Mouse (Mus musculus) heart, embryonic 14.5 days (tissue): Measurements from ENCODE around the gene Gm21954. TPM values are rescaled to one million over a fixed set of nuclear protein-coding genes. Genes with fewer than 3 reads are reported as not detected.

Experiments used
- ATAC-seq: fragments of 200-750 bp; cut with Nextera tagmentation; 2 replicates; pipeline ENCODE4 v1.8.0; 2017; ENCODE audit warnings: low read depth, moderate TSS enrichment; ENCODE audit not compliant: insufficient number of reproducible peaks, insufficient read depth, low FRiP score
- H3K27ac ChIP-seq, 2 experiments: fragments of 200-500 bp in 1 of 2; fragments of 300-500 bp in 1 of 2; sonication (generic) in 1 of 2; replicated peaks in 1 of 2; 2 replicates each; pipeline ENCODE4 v1.5.1; 2012 to 2014; ENCODE audit warnings: low read depth in 2 of 2, low read length in 2 of 2, control low read depth in 1 of 2, mild to moderate bottlenecking in 1 of 2, mixed read lengths in 1 of 2; ENCODE audit not compliant: control insufficient read depth in 1 of 2, insufficient read depth in 1 of 2
- H3K27me3 ChIP-seq: fragments of 300-500 bp; sonication (generic); 2 replicates; pipeline ENCODE4 v1.6.1; 2014; ENCODE audit warnings: mild to moderate bottlenecking, low read length, control low read depth; ENCODE audit not compliant: control insufficient read depth, insufficient read depth
- H3K36me3 ChIP-seq: fragments of 300-500 bp; sonication (generic); 2 replicates; pipeline ENCODE4 v1.6.1; 2014; ENCODE audit warnings: mild to moderate bottlenecking, control low read depth, low read length, mixed read lengths; ENCODE audit not compliant: control insufficient read depth, insufficient read depth
- H3K4me1 ChIP-seq, 2 experiments: fragments of 200-500 bp in 1 of 2; fragments of 300-500 bp in 1 of 2; sonication (generic) in 1 of 2; 2 replicates each; pipeline ENCODE4 v1.6.1; 2012 to 2014; ENCODE audit warnings: low read length in 2 of 2, control low read depth in 1 of 2, mixed read lengths in 1 of 2; ENCODE audit not compliant: control insufficient read depth in 2 of 2, insufficient read depth in 2 of 2
- H3K4me2 ChIP-seq: fragments of 300-500 bp; sonication (generic); 2 replicates; pipeline ENCODE4 v1.6.1; 2014; ENCODE audit warnings: mild to moderate bottlenecking, low read length
- H3K4me3 ChIP-seq, 2 experiments: fragments of 200-500 bp in 1 of 2; fragments of 300-500 bp in 1 of 2; sonication (generic) in 1 of 2; 2 replicates each; pipeline ENCODE4 v1.5.1; 2012 to 2014; ENCODE audit warnings: low read length in 2 of 2, mild to moderate bottlenecking in 2 of 2, control low read depth in 1 of 2, low read depth in 1 of 2, moderate library complexity in 1 of 2; ENCODE audit not compliant: control insufficient read depth in 1 of 2, insufficient read depth in 1 of 2
- H3K9ac ChIP-seq: fragments of 300-500 bp; sonication (generic); 2 replicates; pipeline ENCODE4 v1.6.1; 2014; ENCODE audit warnings: mild to moderate bottlenecking, low read length
- H3K9me3 ChIP-seq: fragments of 300-500 bp; sonication (generic); 2 replicates; pipeline ENCODE4 v1.6.1; 2016; ENCODE audit warnings: low read length, control low read depth; ENCODE audit not compliant: control insufficient read depth
- WGBS: fragments of 180-500 bp; shearing (Covaris S2); extraction: QIAGEN DNeasy Blood & Tissue Kit; methylation state at CpG from one replicate; pipeline ENCODE4 v1.1.7; 2014; 5-methylcytosine and 5-hydroxymethylcytosine counted together
- polyA plus RNA-seq: library from polyadenylated mRNA; unstranded; fragments of >200 nt; fragmentation: Nextera tagmentation; extraction: Ambion mirVana; gene quantifications from 2 replicates; pipeline ENCODE4 v1.2.1, GENCODE M21; 2014

Gene Gm21954
- polyA plus RNA-seq, 1 experiment from 2014 or later = not detected

- Histone ChIP-seq H3K9ac (no peak overlapping the region), H3K9me3 (no peaks in the 10 kb centered on the region), H3K27ac (no peak overlapping the region), H3K36me3 (no peaks in the 10 kb centered on the region), H3K4me1 (no peaks in the 10 kb centered on the region; a peak in 1 of 4 replicates), H3K4me3 (no peak overlapping the region), H3K4me2 (no peak overlapping the region), H3K27me3 (no peaks in the 10 kb centered on the region)
- WGBS = 45% methylated on average over 1 of the region's 1 CpGs
- ATAC-seq = no peak
These were observed 9.1 kb upstream of the Gm21954 start for GRCm38 (mm10) chr3:55481140-55481539.

GRCm38 (mm10) chr3:55479306-55479705, 7.3 kb upstream of the Gm21954 start:
- no peak overlapping the region for H3K9ac ChIP-seq
- H3K4me3 ChIP-seq = no peak overlapping the region
- no peak overlapping the region for H3K27ac ChIP-seq
- no peaks in the 10 kb centered on the region for H3K36me3 ChIP-seq
- no peaks in the 10 kb centered on the region for H3K27me3 ChIP-seq
- no peaks in the 10 kb centered on the region; a peak in 1 of 4 replicates for H3K4me1 ChIP-seq
- no peaks in the 10 kb centered on the region for H3K9me3 ChIP-seq
- H3K4me2 ChIP-seq = no peak overlapping the region
- ATAC-seq = no peak
- WGBS = 84% methylated on average over 4 of the region's 4 CpGs

DNA sequence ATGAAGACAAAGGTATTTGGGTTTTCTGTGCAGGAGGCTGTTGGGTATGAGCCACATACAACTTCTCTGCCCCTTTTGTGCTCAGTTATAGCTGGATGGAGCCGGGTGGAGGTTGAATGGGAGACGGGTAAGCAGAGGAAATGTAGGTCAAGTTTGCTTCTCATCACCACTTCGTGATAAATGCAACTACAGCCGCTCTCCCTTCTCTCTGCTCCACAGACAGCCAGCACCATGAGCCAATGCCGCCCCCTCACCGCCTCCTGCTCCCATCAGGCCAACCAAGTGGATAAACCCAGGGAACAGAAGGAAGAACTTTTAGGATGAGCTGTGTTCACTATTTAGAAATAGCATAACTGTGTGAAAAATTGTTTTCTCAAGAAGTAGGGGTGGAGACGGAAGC, 4.7 kb upstream of the Gm21954 start:
- ATAC-seq = no peak
- Histone ChIP-seq H3K4me1 (no peaks in the 10 kb centered on the region; a peak in 1 of 4 replicates), H3K4me3 (no peak overlapping the region), H3K36me3 (no peaks in the 10 kb centered on the region), H3K9me3 (no peaks in the 10 kb centered on the region), H3K27me3 (no peaks in the 10 kb centered on the region), H3K9ac (no peak overlapping the region), H3K27ac (no peak overlapping the region), H3K4me2 (no peak overlapping the region)
- WGBS = 86% methylated on average over 7 of the region's 7 CpGs

- no peak for ATAC-seq
- Histone ChIP-seq H3K36me3 (no peaks in the 10 kb centered on the region), H3K27ac (no peak overlapping the region), H3K4me2 (no peak overlapping the region), H3K27me3 (no peaks in the 10 kb centered on the region), H3K4me3 (no peak overlapping the region), H3K4me1 (no peaks in the 10 kb centered on the region), H3K9me3 (no peaks in the 10 kb centered on the region), H3K9ac (no peak overlapping the region)
- whole genome bisulfite sequencing = 63% methylated on average over 6 of the region's 6 CpGs
These were observed 1.1 kb upstream of the Gm21954 start for GRCm38 (mm10) chr3:55473146-55473545.

DNA sequence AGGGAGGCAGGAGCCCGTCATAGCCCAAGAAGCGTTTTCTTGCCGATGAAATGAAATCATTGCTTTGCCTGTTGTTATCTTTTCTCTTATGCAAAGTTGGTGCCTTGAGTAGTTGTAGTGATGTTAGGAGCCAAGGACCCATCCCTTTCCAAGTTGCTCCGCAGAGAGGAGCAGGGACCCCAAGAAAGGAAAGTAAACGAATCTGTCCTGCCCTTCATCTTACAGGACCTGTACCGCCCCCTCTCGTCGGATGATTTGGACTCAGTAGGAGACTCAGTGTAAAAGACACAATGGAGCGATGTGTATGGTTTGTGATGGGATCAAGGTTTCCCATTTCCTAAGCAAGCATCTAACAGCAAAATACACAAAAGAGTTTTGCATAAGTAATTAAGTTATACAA, 5.7 kb downstream of the Gm21954 start:
- H3K27ac ChIP-seq = no peak overlapping the region
- no peak overlapping the region for H3K4me2 ChIP-seq
- 72% methylated on average over 9 of the region's 9 CpGs for WGBS
- no peak overlapping the region for H3K4me3 ChIP-seq
- ATAC-seq = no peak
- peaks cover 0 to 3% of the 10 kb centered on the region in 2 experiments; a peak in 3 of 4 replicates for H3K4me1 ChIP-seq
- no peaks in the 10 kb centered on the region for H3K9me3 ChIP-seq
- H3K9ac ChIP-seq = no peak overlapping the region
- no peaks in the 10 kb centered on the region for H3K36me3 ChIP-seq
- no peaks in the 10 kb centered on the region for H3K27me3 ChIP-seq

GRCm38 (mm10) chr3:55465785-55466184, 6.2 kb downstream of the Gm21954 start:
- no peak overlapping the region for H3K4me3 ChIP-seq
- no peak overlapping the region for H3K4me2 ChIP-seq
- no peaks in the 10 kb centered on the region for H3K27me3 ChIP-seq
- H3K27ac ChIP-seq = no peak overlapping the region
- H3K9ac ChIP-seq = no peak overlapping the region
- 80% methylated on average over 8 of the region's 8 CpGs for WGBS
- H3K36me3 ChIP-seq = no peaks in the 10 kb centered on the region
- no peak for ATAC-seq
- H3K4me1 ChIP-seq = peaks cover 0 to 4% of the 10 kb centered on the region in 2 experiments; a peak in 3 of 4 replicates
- H3K9me3 ChIP-seq = no peaks in the 10 kb centered on the region

DNA sequence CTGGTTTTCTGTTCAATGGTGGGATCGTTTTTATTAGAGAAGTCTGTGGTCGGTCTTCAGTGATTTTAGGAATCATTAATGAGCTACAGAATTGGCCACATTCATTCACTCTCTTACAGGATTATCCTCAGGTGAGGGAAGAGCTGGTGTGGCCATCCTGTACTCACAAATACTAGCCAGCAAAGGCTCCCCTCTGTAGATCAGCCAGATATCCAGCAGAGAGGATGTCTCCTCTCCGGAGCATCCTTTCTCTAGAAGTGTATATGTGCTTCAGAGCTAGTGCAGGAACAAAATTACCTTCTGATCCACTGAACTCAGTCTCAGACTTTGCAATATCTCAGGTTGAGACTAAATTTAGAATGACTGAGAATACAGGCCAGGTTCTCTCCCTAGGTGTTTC, 7.8 kb downstream of the Gm21954 start:
- 74% methylated on average over 3 of the region's 3 CpGs for WGBS
- Histone ChIP-seq H3K36me3 (no peaks in the 10 kb centered on the region), H3K9ac (no peak overlapping the region), H3K27ac (no peak overlapping the region), H3K27me3 (no peaks in the 10 kb centered on the region), H3K9me3 (0 out of 2 replicates have a peak, but pooled peaks cover 3% of the 10 kb centered on the region), H3K4me2 (no peak overlapping the region), H3K4me3 (no peak overlapping the region), H3K4me1 (peaks cover 0 to 4% of the 10 kb centered on the region in 2 experiments; a peak in 3 of 4 replicates)
- no peak for ATAC-seq
